12 mouse cellular contexts compared by ENCODE assay signal in the genomic region with DNA sequence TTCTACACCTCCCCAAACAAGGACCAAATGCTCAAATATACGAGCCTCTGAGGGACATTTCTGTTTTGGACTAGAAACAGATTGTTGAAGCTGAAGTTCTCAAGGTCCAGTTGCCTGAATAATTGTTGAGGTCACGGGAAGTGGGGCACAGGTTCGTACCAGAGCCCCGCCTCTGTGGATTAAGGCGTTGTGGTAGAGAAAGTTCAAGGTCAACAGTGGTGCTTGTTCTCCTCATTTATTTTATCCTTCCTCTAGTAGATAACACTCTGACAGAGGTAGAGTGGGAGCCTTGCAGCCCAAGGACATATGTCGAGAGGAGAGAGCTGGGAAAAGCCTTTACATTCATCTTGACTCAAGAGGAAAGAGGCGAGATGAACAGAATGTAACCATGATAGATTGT.
"Had no signal": no experiment of that assay in that cellular context is flagged by ENCODE, and none has a peak within 500 bp of the region (broad histone marks: within the 10 kb centered on the region; RNA-seq: fewer than 3 reads in every experiment).

No protein-coding gene starts in this region.

- H3K27ac ChIP-seq: midbrain, embryonic 13.5 days; midbrain, embryonic 15.5 days; neural tube, embryonic 12.5 days; stomach, embryonic 15.5 days had no signal

- DNase-seq: lung, adult 18-20 months; lung, embryonic 14.5 days; lung, postnatal 10 days; lung, postnatal 4 days; right cerebral cortex, postnatal 14 days; thymus, adult 18-20 months; thymus, postnatal 14 days; thymus, postnatal 36 days had no signal

- H3K4me3 ChIP-seq: midbrain, embryonic 13.5 days; midbrain, embryonic 15.5 days; neural tube, embryonic 12.5 days; stomach, embryonic 15.5 days had no signal

- ATAC-seq: midbrain, embryonic 13.5 days; midbrain, embryonic 15.5 days had no signal
